Mouse (Mus musculus) midbrain, embryonic 11.5 days (tissue): Measurements from ENCODE around the gene Foxp1. TPM values are rescaled to one million over a fixed set of nuclear protein-coding genes. Genes with fewer than 3 reads are reported as not detected.

ENCODE experiments used
- ATAC-seq: fragments of 200-750 bp; cut with Nextera tagmentation; 2 replicates; pipeline ENCODE4 v1.8.0; 2017; ENCODE audit warnings: moderate TSS enrichment, moderate library complexity; ENCODE audit not compliant: low FRiP score
- DNase-seq: peaks from one replicate; pipeline ENCODE4 v3.0.0; 2015; ENCODE audit warnings: low spot score; ENCODE audit errors: missing footprints
- H3K27ac ChIP-seq: fragments of 300-500 bp; sonication (generic); 2 replicates; pipeline ENCODE4 v1.5.1; 2014; ENCODE audit warnings: low read depth, low read length
- H3K27me3 ChIP-seq: fragments of 300-500 bp; sonication (generic); 2 replicates; pipeline ENCODE4 v1.6.1; 2014; ENCODE audit warnings: mild to moderate bottlenecking, low read length, moderate library complexity, mixed read lengths; ENCODE audit not compliant: control insufficient read depth, insufficient read depth
- H3K36me3 ChIP-seq: fragments of 300-500 bp; sonication (generic); 2 replicates; pipeline ENCODE4 v1.6.1; 2014; ENCODE audit warnings: mild to moderate bottlenecking, low read length, moderate library complexity, mixed read lengths; ENCODE audit not compliant: control insufficient read depth, insufficient read depth
- H3K4me1 ChIP-seq: fragments of 300-500 bp; sonication (generic); 2 replicates; pipeline ENCODE4 v1.6.1; 2014; ENCODE audit warnings: low read length; ENCODE audit not compliant: control insufficient read depth, insufficient read depth
- H3K4me2 ChIP-seq: fragments of 300-500 bp; sonication (generic); 2 replicates; pipeline ENCODE4 v1.6.1; 2014; ENCODE audit warnings: mild to moderate bottlenecking, moderate library complexity
- H3K4me3 ChIP-seq: fragments of 300-500 bp; sonication (generic); 2 replicates; pipeline ENCODE4 v1.5.1; 2014; ENCODE audit warnings: low read depth, low read length
- H3K9ac ChIP-seq: fragments of 300-500 bp; sonication (generic); 2 replicates; pipeline ENCODE4 v1.6.1; 2014; ENCODE audit warnings: low read length
- H3K9me3 ChIP-seq: fragments of 300-500 bp; sonication (generic); 2 replicates; pipeline ENCODE4 v1.6.1; 2016; ENCODE audit warnings: low read length; ENCODE audit not compliant: control insufficient read depth
- WGBS: fragments of 180-500 bp; shearing (Covaris S2); extraction: QIAGEN DNeasy Blood & Tissue Kit; methylation state at CpG from one replicate; pipeline ENCODE4 v1.1.7; 2014; 5-methylcytosine and 5-hydroxymethylcytosine counted together
- polyA plus RNA-seq: library from polyadenylated mRNA; unstranded; fragments of >200 nt; fragmentation: Nextera tagmentation; extraction: Ambion mirVana; gene quantifications from 2 replicates; pipeline ENCODE4 v1.2.1, GENCODE M21; 2014

Foxp1 gene
- polyA plus RNA-seq, 1 experiment from 2014 or later, result 86.2 TPM

DNA sequence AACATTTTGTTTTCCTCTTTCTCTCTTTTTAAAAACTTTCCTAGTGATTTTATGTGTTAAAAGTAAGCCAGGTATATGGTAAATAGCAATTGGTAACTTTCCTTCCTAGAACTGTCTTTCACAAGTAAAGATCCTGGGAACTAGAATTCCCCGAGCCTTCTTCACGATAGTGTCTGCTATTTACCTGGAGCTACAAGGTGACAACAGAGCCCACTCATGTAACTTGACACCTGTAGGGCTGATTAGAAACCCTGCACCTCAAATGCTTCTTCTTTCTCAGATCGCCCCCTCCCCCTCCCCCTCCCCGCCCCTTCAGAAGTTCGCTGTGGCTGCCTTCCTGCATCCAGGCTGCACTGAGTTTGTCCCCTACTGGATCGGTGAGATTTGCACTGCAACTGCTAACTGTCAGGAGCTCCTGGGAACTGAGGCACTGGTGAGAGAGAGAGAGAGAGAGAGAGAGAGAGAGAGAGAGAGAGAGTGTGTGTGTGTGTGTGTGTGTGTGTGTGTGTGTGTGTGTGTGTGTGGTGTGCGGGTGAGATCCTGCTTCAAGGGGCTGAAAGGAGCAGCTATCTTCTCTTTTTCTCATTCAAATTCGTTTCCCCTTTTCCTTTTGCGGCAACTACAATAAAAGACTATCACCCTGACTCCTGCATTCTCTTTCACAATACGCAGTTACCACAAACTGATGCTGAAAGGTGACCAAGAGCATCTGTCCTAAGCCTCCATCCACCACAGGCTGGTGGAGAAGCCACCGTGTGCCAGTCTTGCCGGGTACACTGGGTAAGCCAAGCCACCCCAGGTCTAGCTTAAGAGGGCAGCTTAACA lies 259.2 kb downstream of the Foxp1 start:
- Histone ChIP-seq H3K27ac (no peak overlapping the region), H3K4me2 (no peak overlapping the region)
- DNase-seq, result no peak

DNA sequence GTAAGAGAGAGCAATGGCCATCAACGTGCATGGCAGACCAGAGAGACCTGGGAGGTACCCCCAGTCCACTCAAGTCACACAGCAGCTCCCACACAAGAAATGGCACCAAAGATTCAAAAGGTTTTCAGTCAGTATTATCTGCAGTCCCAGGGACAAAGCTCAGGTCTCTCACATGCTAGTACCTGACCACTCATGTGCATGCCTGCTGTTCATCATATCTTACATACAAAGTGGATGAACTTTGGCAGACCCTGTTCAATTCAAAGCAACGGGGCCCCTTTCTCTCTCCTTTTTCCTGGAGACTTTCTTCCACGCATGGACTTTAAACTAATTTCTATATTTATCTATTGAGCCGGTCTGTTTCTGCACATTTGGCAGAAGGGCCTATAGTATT lies 260.8 kb downstream of the Foxp1 start:
- Histone ChIP-seq H3K9ac (no peak overlapping the region), H3K4me1 (peaks cover 41% of the 10 kb centered on the region), H3K4me2 (no peak overlapping the region), H3K27ac (no peak overlapping the region), H3K27me3 (no peaks in the 10 kb centered on the region), H3K4me3 (no peak overlapping the region), H3K9me3 (no peaks in the 10 kb centered on the region), H3K36me3 (no peaks in the 10 kb centered on the region)
- DNase-seq (no peak), ATAC-seq (no peak)
- 67% methylated on average over 4 of the region's 4 CpGs for WGBS

More for the DNA sequence above, 259.2 kb downstream of the Foxp1 start:
- ATAC-seq, result peak; percentile 12; the same call in 1 of the 2 replicates
- H3K27me3 ChIP-seq, result no peaks in the 10 kb centered on the region
- H3K4me3 ChIP-seq, result no peak overlapping the region
- no peak overlapping the region for H3K9ac ChIP-seq
- no peaks in the 10 kb centered on the region for H3K36me3 ChIP-seq
- H3K4me1 ChIP-seq, result peaks cover 41% of the 10 kb centered on the region
- WGBS, result 12% methylated on average over 12 of the region's 12 CpGs
- no peaks in the 10 kb centered on the region for H3K9me3 ChIP-seq

DNA sequence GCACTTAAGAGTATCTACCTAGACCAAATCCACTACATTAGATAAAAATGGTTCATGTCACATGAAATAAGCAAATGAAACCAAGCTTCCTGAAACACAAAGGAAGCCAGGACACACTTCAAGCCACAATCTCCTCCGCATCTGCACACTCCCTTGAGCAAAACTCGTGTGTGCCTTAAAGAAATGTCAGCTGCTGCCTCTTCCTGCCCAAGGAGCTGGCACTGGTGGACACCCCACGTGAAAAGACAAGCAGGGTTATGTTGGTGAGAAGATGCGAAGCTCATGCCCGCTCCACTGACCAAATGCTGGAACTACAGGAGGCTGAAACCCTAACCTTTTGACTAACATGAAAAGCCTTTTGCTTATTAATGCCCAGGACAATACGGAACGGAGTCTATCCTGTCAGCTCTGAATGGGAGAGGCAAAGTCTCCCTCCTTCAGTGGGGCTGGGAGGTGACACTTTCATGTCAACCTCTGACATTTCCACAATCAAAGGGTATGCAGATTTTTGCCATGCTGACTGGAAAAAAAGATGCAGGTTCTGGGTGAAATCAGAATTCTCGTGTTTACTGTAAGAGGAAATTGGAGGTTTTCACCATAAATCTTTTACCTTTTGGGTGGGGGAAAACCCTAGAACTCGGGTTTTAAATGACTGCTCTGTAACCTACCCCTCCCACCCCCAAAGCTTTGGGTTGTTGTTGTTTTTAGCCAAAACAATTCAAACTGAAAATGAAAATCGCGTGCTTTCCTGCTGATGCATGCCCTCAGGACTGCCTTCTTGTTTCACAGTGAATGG lies 261.4 kb downstream of the Foxp1 start:
- DNase-seq (no peak), ATAC-seq (no peak)
- no peak overlapping the region for H3K27ac ChIP-seq
- no peaks in the 10 kb centered on the region for H3K36me3 ChIP-seq
- no peaks in the 10 kb centered on the region for H3K9me3 ChIP-seq
- peaks cover 35% of the 10 kb centered on the region for H3K4me1 ChIP-seq
- H3K4me2 ChIP-seq, result no peak overlapping the region
- no peak overlapping the region for H3K9ac ChIP-seq
- H3K27me3 ChIP-seq, result no peaks in the 10 kb centered on the region
- no peak overlapping the region for H3K4me3 ChIP-seq
- WGBS, result 42% methylated on average over 11 of the region's 11 CpGs

DNA sequence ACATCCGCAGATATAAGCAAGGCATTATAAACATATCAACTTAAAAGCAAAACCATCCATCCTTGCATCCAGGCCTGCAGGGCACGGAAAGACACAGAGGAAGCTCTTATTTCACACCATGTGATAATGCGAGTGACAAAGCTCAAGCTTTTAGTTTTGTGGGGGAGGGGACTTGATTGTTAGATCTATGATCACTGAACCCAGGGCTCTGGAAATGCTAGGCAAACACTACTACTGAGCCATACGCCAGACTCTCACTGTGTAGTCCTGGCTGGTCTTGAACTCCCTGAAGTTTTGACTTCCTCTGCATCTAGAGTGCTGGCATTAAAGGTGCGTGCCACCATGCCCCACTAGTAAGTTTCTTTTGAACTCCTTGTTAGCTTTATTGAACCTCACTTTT lies 264.2 kb downstream of the Foxp1 start:
- Histone ChIP-seq H3K36me3 (no peaks in the 10 kb centered on the region), H3K4me2 (no peak overlapping the region), H3K4me3 (no peak overlapping the region), H3K27me3 (no peaks in the 10 kb centered on the region), H3K9me3 (no peaks in the 10 kb centered on the region), H3K4me1 (peaks cover 13% of the 10 kb centered on the region), H3K9ac (no peak overlapping the region), H3K27ac (no peak overlapping the region)
- no peak for DNase-seq
- ATAC-seq, result no peak
- WGBS, result 76% methylated on average over 5 of the region's 5 CpGs

DNA sequence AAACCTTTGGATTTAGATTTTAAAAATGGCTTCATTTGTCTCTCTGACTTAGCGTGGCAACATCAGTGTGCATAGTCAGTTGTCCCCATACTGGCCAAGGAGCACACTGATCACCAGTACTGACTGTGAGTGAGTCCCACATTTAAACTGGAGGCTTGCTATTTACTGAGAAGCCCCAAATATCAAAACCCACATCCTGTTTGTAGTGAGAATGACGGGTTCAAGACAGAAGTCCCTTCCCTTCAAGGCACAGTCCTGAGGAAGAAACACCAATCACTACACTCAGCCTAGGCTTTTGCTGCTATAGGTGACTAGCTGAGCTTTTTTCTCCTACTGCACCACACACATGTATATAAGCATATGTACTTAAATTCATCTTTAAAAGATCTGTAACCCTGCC lies 264.8 kb downstream of the Foxp1 start:
- no peak for DNase-seq
- Histone ChIP-seq H3K9me3 (no peaks in the 10 kb centered on the region), H3K4me3 (no peak overlapping the region), H3K4me1 (peaks cover 13% of the 10 kb centered on the region), H3K36me3 (no peaks in the 10 kb centered on the region), H3K9ac (no peak overlapping the region), H3K27ac (no peak overlapping the region), H3K27me3 (no peaks in the 10 kb centered on the region), H3K4me2 (no peak overlapping the region)
- 86% methylated on average over 2 of the region's 2 CpGs for WGBS
- no peak for ATAC-seq

DNA sequence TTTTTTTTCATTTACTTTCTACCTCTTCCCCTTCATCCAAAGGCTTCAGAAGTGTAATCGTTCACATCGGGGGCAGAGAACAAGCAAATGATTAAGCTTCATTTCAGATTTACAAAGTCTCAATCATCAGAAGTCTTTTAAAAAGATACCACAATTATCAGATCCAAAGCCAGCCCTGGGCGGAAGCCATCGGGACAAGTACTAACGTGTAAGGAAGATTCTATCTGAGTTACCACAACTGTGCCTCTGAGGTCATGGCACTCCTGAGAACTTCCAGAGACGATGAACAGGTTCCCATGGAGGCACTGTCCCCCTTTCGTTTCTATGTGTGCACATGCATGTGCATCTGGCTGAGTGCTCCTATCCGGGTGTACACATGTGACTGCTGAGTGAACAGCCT lies 269.2 kb downstream of the Foxp1 start:
- Histone ChIP-seq H3K27ac (no peak overlapping the region), H3K36me3 (no peaks in the 10 kb centered on the region), H3K27me3 (no peaks in the 10 kb centered on the region), H3K4me2 (no peak overlapping the region), H3K9ac (no peak overlapping the region), H3K4me3 (no peak overlapping the region), H3K4me1 (no peaks in the 10 kb centered on the region), H3K9me3 (no peaks in the 10 kb centered on the region)
- DNase-seq (no peak), ATAC-seq (no peak)
- WGBS, result 93% methylated on average over 8 of the region's 8 CpGs

DNA sequence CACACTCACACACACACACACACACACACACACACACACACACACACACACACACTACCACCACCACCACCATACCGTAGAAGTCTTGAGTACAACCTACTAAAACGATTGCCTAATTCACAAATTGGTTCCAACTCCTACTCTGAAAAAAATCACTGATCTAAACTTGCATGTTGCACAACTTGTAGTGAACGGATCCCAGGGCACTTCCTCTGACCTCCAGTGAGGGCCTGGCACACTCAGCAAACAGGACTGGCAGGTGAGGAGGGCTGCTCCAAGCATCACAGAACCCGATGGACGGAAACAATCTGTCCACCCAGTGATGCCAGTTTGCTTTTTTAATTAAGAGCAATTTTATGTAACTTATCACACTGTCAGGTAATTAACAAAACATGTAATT lies 269.7 kb downstream of the Foxp1 start:
- Histone ChIP-seq H3K27ac (no peak overlapping the region), H3K4me3 (no peak overlapping the region), H3K4me2 (no peak overlapping the region), H3K9ac (no peak overlapping the region), H3K4me1 (no peaks in the 10 kb centered on the region), H3K36me3 (no peaks in the 10 kb centered on the region), H3K9me3 (no peaks in the 10 kb centered on the region), H3K27me3 (no peaks in the 10 kb centered on the region)
- whole genome bisulfite sequencing, result 88% methylated on average over 5 of the region's 5 CpGs
- DNase-seq (no peak), ATAC-seq (no peak)

DNA sequence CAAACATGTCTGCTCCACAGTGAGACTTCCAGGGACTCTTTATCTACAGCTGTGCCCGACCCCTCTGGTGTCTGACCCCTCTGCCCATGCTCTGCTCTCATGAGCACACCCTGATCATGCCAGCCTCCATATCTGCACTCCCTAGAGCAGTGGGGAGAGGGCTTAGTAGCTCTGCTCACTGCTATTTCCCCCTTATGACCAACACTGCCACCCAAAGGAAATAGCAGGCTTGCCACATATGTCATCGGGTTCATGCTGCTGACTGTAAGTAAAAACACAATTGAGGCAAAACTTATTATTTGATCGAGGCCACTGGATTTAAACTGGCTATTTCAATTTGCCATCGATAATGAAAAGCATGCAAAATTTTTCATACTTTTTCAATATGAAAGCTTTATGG lies 270.6 kb downstream of the Foxp1 start:
- Histone ChIP-seq H3K9ac (no peak overlapping the region), H3K27ac (no peak overlapping the region), H3K9me3 (no peaks in the 10 kb centered on the region), H3K4me2 (no peak overlapping the region), H3K4me3 (no peak overlapping the region), H3K4me1 (no peaks in the 10 kb centered on the region), H3K36me3 (no peaks in the 10 kb centered on the region), H3K27me3 (no peaks in the 10 kb centered on the region)
- no peak for ATAC-seq
- 87% methylated on average over 4 of the region's 4 CpGs for WGBS
- DNase-seq, result no peak

DNA sequence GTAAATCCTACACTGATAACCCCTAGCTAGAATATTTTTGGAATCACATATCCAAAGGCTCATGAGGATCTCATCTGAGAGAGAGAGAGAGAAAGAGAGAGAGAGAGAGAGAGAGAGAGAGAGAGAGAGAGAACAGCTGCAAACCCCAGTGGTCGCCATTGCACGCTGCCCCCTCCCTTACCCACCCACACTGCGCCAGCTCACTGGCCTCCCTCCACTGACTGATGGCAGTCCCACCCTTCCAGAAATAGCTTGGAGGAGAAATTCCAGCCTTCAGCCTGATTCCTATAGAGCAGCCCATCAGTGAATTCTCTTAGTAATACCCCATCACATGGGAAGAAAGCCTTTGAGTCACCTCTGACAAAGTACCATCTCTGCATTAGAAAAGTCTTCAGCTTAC lies 271.3 kb downstream of the Foxp1 start:
- H3K4me2 ChIP-seq, result no peak overlapping the region
- H3K27ac ChIP-seq, result no peak overlapping the region
- H3K36me3 ChIP-seq, result no peaks in the 10 kb centered on the region

More for the DNA sequence above, 271.3 kb downstream of the Foxp1 start:
- 85% methylated on average over 3 of the region's 3 CpGs for WGBS
- Histone ChIP-seq H3K9me3 (no peaks in the 10 kb centered on the region), H3K27me3 (no peaks in the 10 kb centered on the region), H3K4me1 (no peaks in the 10 kb centered on the region), H3K9ac (no peak overlapping the region), H3K4me3 (no peak overlapping the region)
- no peak for ATAC-seq
- DNase-seq, result no peak
